Mouse (Mus musculus): Measurements from ENCODE around the gene Olfr1466. TPM values are rescaled to one million over a fixed set of nuclear protein-coding genes. Genes with fewer than 3 reads are reported as not detected.

The Olfr1466 gene
- not detected in 2 replicates for polyA plus RNA-seq (2021; fragmentation: Nextera tagmentation)
- long read RNA-seq, experiment 1: 0 reads
- long read RNA-seq, experiment 2: 0 reads

DNA sequence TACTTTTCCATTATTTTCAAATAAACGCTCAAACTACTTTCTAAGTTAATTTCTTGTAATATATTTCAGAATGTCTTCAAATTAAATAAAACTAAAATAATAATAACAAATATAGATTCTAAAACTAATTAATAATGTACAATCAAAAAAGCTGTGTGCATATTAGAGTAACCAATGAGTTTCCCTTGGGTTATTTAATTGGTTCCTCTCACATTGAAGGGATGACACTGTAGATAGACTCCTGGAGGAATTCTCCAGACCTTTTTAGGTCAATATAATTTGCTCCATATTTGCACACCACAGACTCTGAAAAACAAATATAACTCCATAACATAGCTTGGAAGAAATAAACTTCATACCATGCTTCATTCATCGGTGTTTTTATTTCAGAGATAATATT is at the start of gene Olfr1466:
Olfr1466 (plus strand) TSS at position 301 of the 400 bp plus-strand sequence.

DNA sequence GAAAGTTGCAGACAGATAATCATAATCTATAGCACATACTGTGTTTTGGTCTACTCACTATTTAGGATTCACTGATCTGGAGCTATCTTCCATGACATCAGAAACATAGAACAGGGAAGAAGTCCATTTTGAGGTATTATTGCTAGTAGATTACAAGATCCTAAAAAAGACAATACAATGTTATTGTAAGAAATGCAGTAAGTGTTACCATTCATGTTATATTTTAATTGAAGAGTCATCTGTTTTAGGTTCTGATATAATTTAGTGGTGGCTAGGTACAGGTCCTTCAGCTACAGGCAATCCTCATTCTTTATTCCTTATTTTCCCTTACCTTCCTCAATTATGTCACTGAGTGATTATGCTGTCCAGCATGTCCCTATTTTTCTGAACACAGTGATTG is 23.2 kb upstream of the Olfr1466 start, which contains the start of gene Olfr1465:
Olfr1465 (minus strand) TSS at position 101 of the 400 bp plus-strand sequence.

GRCm38 (mm10) chr19:13361936-13362335 is 23.3 kb downstream of the Olfr1466 start, which contains the start of gene Olfr1467:
Gene Olfr1467, plus strand, starts transcription at chr19:13362236.

Other genes starting within 250 kb of the Olfr1466 start
- not detected in 2 replicates for gene Olfr1457, start 241.0 kb upstream of the Olfr1466 start, polyA plus RNA-seq (2021; fragmentation: Nextera tagmentation)
- not detected in 2 replicates for gene Olfr1458, start 232.1 kb upstream of the Olfr1466 start, polyA plus RNA-seq (2021; fragmentation: Nextera tagmentation)
- not detected in 2 replicates for gene Olfr1459, start 189.3 kb upstream of the Olfr1466 start, polyA plus RNA-seq (2021; fragmentation: Nextera tagmentation)
- gene Olfr1461, start 175.9 kb upstream of the Olfr1466 start, polyA plus RNA-seq (2021; fragmentation: Nextera tagmentation): not detected in 2 replicates
- gene Olfr1462, start 153.1 kb upstream of the Olfr1466 start, polyA plus RNA-seq (2021; fragmentation: Nextera tagmentation): not detected in 2 replicates
- not detected in 2 replicates for gene Olfr1463, start 107.5 kb upstream of the Olfr1466 start, polyA plus RNA-seq (2021; fragmentation: Nextera tagmentation)
- gene Olfr1465, start 23.3 kb upstream of the Olfr1466 start, polyA plus RNA-seq (2021; fragmentation: Nextera tagmentation): not detected in 2 replicates
- not detected in 2 replicates for gene Olfr1467, start 23.4 kb downstream of the Olfr1466 start, polyA plus RNA-seq (2021; fragmentation: Nextera tagmentation)
- gene Olfr1469, start 69.0 kb downstream of the Olfr1466 start, polyA plus RNA-seq (2021; fragmentation: Nextera tagmentation): not detected in 2 replicates
- gene Olfr1471, start 104.5 kb downstream of the Olfr1466 start, polyA plus RNA-seq (2021; fragmentation: Nextera tagmentation): not detected in 2 replicates
- gene Olfr1472, start 117.2 kb downstream of the Olfr1466 start, polyA plus RNA-seq (2021; fragmentation: Nextera tagmentation): not detected in 2 replicates
- not detected in 2 replicates for gene Olfr1474, start 130.7 kb downstream of the Olfr1466 start, polyA plus RNA-seq (2021; fragmentation: Nextera tagmentation)
- not detected in 2 replicates for gene Olfr1475, start 141.3 kb downstream of the Olfr1466 start, polyA plus RNA-seq (2021; fragmentation: Nextera tagmentation)
- gene Olfr1477, start 161.7 kb downstream of the Olfr1466 start, polyA plus RNA-seq (2021; fragmentation: Nextera tagmentation): not detected in 2 replicates
- gene Olfr1480, start 189.1 kb downstream of the Olfr1466 start, polyA plus RNA-seq (2021; fragmentation: Nextera tagmentation): not detected in 2 replicates
- not detected in 2 replicates for gene Olfr1484, start 244.6 kb downstream of the Olfr1466 start, polyA plus RNA-seq (2021; fragmentation: Nextera tagmentation)

Measured in layer of hippocampus, adult 6 months (tissue).